Mouse (Mus musculus) liver, postnatal 0 days (tissue): Measurements from ENCODE around the gene Mrpl9.

Experiments
- CTCF ChIP-seq: sonication (generic); IDR thresholded peaks from 2 replicates; pipeline ENCODE4 v1.5.1; 2016; ENCODE audit warnings: antibody characterized with exemption, low read depth
- EP300 ChIP-seq: IDR thresholded peaks from 2 replicates; pipeline ENCODE4 v1.6.1; 2016; ENCODE audit warnings: antibody characterized with exemption, low read depth, mild to moderate bottlenecking

GRCm38 (mm10) chr3:94478591-94479169 lies 35.6 kb downstream of the Mrpl9 start:
- TF ChIP-seq EP300 (no peak), CTCF (no peak)
